Mouse (Mus musculus) liver, embryonic 12.5 days (tissue): ENCODE data around the gene Grasp. TPM values are rescaled to one million over a fixed set of nuclear protein-coding genes. Genes with fewer than 3 reads are reported as not detected.

ENCODE experiments used
- ATAC-seq: fragments of 200-750 bp; cut with Nextera tagmentation; 2 replicates; pipeline ENCODE4 v1.8.0; 2017; ENCODE audit warnings: moderate number of reproducible peaks, mild to moderate bottlenecking, moderate library complexity
- H3K27ac ChIP-seq: fragments of 300-500 bp; sonication (generic); 2 replicates; pipeline ENCODE4 v1.5.1; 2016; ENCODE audit warnings: mild to moderate bottlenecking
- H3K27me3 ChIP-seq: fragments of 300-500 bp; sonication (generic); replicated peaks from 2 replicates; pipeline ENCODE4 v1.6.1; 2016; ENCODE audit warnings: mild to moderate bottlenecking, moderate library complexity
- H3K36me3 ChIP-seq: fragments of 300-500 bp; sonication (generic); 2 replicates; pipeline ENCODE4 v1.6.1; 2016; ENCODE audit warnings: mild to moderate bottlenecking, moderate library complexity
- H3K4me1 ChIP-seq: fragments of 300-500 bp; sonication (generic); 2 replicates; pipeline ENCODE4 v1.6.1; 2016
- H3K4me2 ChIP-seq: fragments of 300-500 bp; sonication (generic); 2 replicates; pipeline ENCODE4 v1.6.1; 2016; ENCODE audit warnings: mild to moderate bottlenecking, moderate library complexity
- H3K4me3 ChIP-seq: fragments of 300-500 bp; sonication (generic); 2 replicates; pipeline ENCODE4 v1.5.1; 2016; ENCODE audit warnings: mild to moderate bottlenecking, moderate library complexity
- H3K9ac ChIP-seq: fragments of 300-500 bp; sonication (generic); 2 replicates; pipeline ENCODE4 v1.6.1; 2016; ENCODE audit warnings: mild to moderate bottlenecking, moderate library complexity
- H3K9me3 ChIP-seq: fragments of 300-500 bp; sonication (generic); replicated peaks from 2 replicates; pipeline ENCODE4 v1.6.1; 2016; ENCODE audit warnings: mild to moderate bottlenecking, moderate library complexity
- WGBS: fragments of 180-500 bp; shearing (Covaris S2); methylation state at CpG from one replicate; pipeline ENCODE4 v1.1.7; 2016; ENCODE audit not compliant: insufficient replicate concordance; 5-methylcytosine and 5-hydroxymethylcytosine counted together
- polyA plus RNA-seq: library from polyadenylated mRNA; unstranded; fragments of >200 nt; fragmentation: Nextera tagmentation; extraction: Ambion mirVana; gene quantifications from 2 replicates; pipeline ENCODE4 v1.2.1, GENCODE M21; 2016

Gene Grasp
- polyA plus RNA-seq, 1 experiment from 2014 or later: 0.81 TPM

- WGBS: 68% methylated on average over 7 of the region's 7 CpGs
- Histone ChIP-seq H3K27ac (no peak overlapping the region), H3K9ac (no peak overlapping the region), H3K4me1 (peaks cover 20% of the 10 kb centered on the region), H3K9me3 (no peaks in the 10 kb centered on the region), H3K4me3 (no peak overlapping the region), H3K36me3 (no peaks in the 10 kb centered on the region), H3K27me3 (peaks cover 59% of the 10 kb centered on the region), H3K4me2 (no peak overlapping the region)
- no peak for ATAC-seq
Observed at GRCm38 (mm10) chr15:101255842-101256462, 32.0 kb downstream of the Grasp start.

- peaks cover 27% of the 10 kb centered on the region for H3K4me1 ChIP-seq
- no peak for ATAC-seq
- no peaks in the 10 kb centered on the region for H3K9me3 ChIP-seq
- H3K4me3 ChIP-seq: no peak overlapping the region
- H3K36me3 ChIP-seq: no peaks in the 10 kb centered on the region
- no peak overlapping the region for H3K27ac ChIP-seq
- H3K4me2 ChIP-seq: no peak overlapping the region
- WGBS: 53% methylated on average over 14 of the region's 14 CpGs
- no peak overlapping the region for H3K9ac ChIP-seq
- peaks cover 57% of the 10 kb centered on the region for H3K27me3 ChIP-seq
Observed at GRCm38 (mm10) chr15:101256463-101257206, 32.6 kb downstream of the Grasp start.

- Histone ChIP-seq H3K9me3 (no peaks in the 10 kb centered on the region), H3K4me2 (no peak overlapping the region), H3K4me1 (peaks cover 40% of the 10 kb centered on the region), H3K27ac (no peak overlapping the region), H3K36me3 (no peaks in the 10 kb centered on the region), H3K27me3 (peaks cover 42% of the 10 kb centered on the region), H3K4me3 (no peak overlapping the region), H3K9ac (no peak overlapping the region)
- WGBS: 44% methylated on average over 11 of the region's 11 CpGs
- ATAC-seq: no peak
Observed at GRCm38 (mm10) chr15:101258420-101258819, 34.4 kb downstream of the Grasp start.

- peaks cover 29% of the 10 kb centered on the region for H3K4me1 ChIP-seq
- H3K27ac ChIP-seq: no peak overlapping the region
- H3K4me3 ChIP-seq: no peak overlapping the region
- ATAC-seq: no peak
- no peaks in the 10 kb centered on the region for H3K36me3 ChIP-seq
- peaks cover 34% of the 10 kb centered on the region for H3K27me3 ChIP-seq
- H3K9ac ChIP-seq: no peak overlapping the region
- no peaks in the 10 kb centered on the region for H3K9me3 ChIP-seq
- WGBS: 75% methylated on average over 3 of the region's 3 CpGs
- no peak overlapping the region for H3K4me2 ChIP-seq
Observed at GRCm38 (mm10) chr15:101259922-101260321, 35.9 kb downstream of the Grasp start.

GRCm38 (mm10) chr15:101260387-101260786 lies 36.4 kb downstream of the Grasp start:
- Histone ChIP-seq H3K4me1 (peaks cover 29% of the 10 kb centered on the region), H3K4me3 (no peak overlapping the region), H3K27me3 (peaks cover 35% of the 10 kb centered on the region), H3K9ac (no peak overlapping the region), H3K9me3 (no peaks in the 10 kb centered on the region), H3K27ac (no peak overlapping the region), H3K36me3 (no peaks in the 10 kb centered on the region), H3K4me2 (no peak overlapping the region)
- ATAC-seq: no peak
- WGBS: 60% methylated on average over 10 of the region's 10 CpGs

DNA sequence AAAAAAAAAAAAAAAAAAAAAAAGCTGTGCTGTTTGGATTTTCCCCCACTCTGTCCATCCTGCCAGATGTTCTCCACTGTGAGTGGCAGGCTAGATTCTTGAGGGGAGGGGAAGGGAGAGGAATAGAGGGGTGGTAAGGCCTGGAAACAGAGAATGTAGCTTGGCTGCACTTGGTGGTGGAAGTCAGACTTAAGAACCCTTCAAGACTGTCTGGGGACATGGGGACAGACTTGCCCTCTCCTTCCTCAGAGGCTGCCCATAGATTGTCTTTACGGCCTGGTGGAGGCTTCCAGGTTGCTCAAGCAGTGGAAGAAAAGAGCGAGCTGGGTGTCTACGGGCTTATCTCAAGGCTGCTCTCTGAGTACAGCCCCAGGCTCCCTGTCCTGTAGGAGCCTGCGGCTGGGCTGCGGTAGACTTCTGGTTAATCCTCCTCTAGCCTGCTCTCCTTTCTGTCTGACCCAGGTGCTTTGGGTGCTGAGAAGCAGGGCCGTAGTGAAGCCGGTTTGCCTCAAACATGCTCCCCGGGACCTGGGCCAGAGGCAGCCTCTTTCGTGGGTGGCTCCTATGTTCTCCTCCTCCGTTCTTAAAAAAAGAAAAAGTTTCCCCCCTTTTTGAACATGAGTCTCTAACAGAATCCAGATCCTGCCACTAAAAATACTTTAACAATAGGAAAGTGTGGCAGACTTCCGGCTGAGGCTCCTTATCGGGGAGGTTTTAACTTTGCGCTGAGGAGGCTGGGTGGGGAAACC lies 37.1 kb downstream of the Grasp start:
- Histone ChIP-seq H3K4me3 (no peak overlapping the region), H3K9ac (0 out of 2 replicates have a peak overlapping the region, but pooled peaks have one; percentile 28), H3K36me3 (no peaks in the 10 kb centered on the region), H3K9me3 (no peaks in the 10 kb centered on the region), H3K4me1 (peaks cover 35% of the 10 kb centered on the region), H3K27me3 (peaks cover 35% of the 10 kb centered on the region), H3K4me2 (peak overlapping the region; percentile 45), H3K27ac (peak overlapping the region; percentile 39)
- no peak for ATAC-seq
- WGBS: 25% methylated on average over 13 of the region's 13 CpGs

DNA sequence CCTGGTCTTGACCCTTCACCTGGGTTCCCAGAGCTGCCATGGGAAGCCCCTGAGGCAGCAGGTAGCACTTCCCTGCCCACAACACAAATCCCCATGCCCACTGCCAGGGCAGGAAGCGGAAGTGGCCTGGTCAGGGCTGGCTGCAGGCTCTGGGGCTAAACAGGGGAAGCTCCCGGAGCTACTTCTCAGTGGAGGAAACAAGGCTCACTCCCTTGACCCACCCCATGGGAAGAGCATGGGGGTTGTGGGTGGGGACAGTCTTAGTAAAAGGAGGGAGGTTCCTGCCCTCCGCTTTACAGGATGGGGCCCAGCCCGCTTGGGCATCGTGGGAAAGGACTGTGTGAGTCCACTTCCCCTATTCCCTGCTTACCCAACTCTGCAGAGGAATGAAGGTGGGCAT lies 38.5 kb downstream of the Grasp start:
- no peak overlapping the region for H3K4me2 ChIP-seq
- H3K9me3 ChIP-seq: no peaks in the 10 kb centered on the region
- H3K4me1 ChIP-seq: peaks cover 44% of the 10 kb centered on the region
- 25% methylated on average over 5 of the region's 5 CpGs for WGBS
- H3K27me3 ChIP-seq: peaks cover 44% of the 10 kb centered on the region
- no peaks in the 10 kb centered on the region for H3K36me3 ChIP-seq
- no peak for ATAC-seq
- H3K9ac ChIP-seq: no peak overlapping the region
- no peak overlapping the region for H3K4me3 ChIP-seq
- H3K27ac ChIP-seq: peak overlapping the region; percentile 15; the same call in 1 of the 2 replicates

GRCm38 (mm10) chr15:101266132-101266963 lies 42.4 kb downstream of the Grasp start:
- Histone ChIP-seq H3K27me3 (peaks cover 57% of the 10 kb centered on the region), H3K27ac (no peak overlapping the region), H3K4me3 (peak overlapping the region; percentile 52), H3K4me2 (peak overlapping the region; percentile 74), H3K9me3 (no peaks in the 10 kb centered on the region), H3K9ac (peak overlapping the region; percentile 48; the same call in 1 of the 2 replicates), H3K4me1 (peaks cover 34% of the 10 kb centered on the region), H3K36me3 (peaks cover 4% of the 10 kb centered on the region; the same call in 1 of the 2 replicates)
- under 1% methylated on average over 57 of the region's 57 CpGs for WGBS
- ATAC-seq: peak; percentile 69

DNA sequence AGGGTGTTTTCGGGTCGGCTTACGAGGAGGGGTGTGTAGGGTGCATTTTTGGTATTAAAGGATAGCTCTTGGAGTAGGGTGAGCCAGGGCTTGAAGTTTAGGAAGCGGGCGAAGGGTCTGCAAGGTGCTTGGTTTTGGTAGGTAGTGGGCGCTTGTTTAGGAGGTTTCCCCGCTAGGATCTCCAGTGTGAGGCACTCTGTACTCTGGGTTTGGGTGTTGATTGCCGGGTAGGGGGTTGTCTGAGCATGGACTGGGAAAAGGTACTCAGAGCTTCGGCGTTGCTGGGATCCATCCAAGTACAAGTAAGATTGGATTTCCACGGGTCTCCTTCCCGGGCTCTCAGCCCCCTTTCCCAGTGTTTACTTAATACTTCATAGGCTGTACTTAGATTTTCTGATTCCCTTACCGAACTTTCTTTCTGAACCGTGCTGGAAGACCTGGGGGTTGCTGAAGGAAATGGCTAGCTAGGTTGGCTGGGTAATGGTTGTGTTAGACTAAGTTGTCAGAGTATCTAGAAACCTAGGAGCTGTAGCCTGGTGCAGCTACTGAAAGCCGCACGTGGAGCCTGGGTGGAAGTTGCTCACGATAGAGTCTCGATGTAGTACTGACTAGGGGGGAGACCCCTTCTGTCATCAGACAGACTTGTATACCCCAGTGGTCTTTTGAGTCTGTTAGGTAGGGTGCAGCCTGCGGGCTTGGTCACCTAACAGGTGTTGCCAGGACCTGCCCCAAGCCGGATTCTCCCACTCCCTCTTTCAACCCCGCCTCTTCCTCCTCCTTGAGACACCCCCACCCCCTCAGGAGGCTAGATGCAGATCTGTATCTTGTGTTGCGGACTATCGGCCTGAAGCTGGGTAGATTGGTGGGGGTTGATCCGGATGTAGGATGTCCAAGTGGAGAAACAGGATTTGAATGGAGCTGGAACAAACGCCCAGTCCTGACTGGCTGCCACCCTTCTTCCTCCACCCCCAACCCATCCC lies 43.4 kb downstream of the Grasp start:
- Histone ChIP-seq H3K4me2 (peak overlapping the region; percentile 74), H3K27me3 (peaks cover 57% of the 10 kb centered on the region), H3K27ac (no peak overlapping the region), H3K4me3 (peak overlapping the region; percentile 52), H3K9ac (peak overlapping the region; percentile 48; the same call in 1 of the 2 replicates), H3K9me3 (no peaks in the 10 kb centered on the region), H3K36me3 (peaks cover 4% of the 10 kb centered on the region; the same call in 1 of the 2 replicates), H3K4me1 (peaks cover 24% of the 10 kb centered on the region)
- WGBS: 2% methylated on average over 25 of the region's 25 CpGs
- ATAC-seq: no peak

DNA sequence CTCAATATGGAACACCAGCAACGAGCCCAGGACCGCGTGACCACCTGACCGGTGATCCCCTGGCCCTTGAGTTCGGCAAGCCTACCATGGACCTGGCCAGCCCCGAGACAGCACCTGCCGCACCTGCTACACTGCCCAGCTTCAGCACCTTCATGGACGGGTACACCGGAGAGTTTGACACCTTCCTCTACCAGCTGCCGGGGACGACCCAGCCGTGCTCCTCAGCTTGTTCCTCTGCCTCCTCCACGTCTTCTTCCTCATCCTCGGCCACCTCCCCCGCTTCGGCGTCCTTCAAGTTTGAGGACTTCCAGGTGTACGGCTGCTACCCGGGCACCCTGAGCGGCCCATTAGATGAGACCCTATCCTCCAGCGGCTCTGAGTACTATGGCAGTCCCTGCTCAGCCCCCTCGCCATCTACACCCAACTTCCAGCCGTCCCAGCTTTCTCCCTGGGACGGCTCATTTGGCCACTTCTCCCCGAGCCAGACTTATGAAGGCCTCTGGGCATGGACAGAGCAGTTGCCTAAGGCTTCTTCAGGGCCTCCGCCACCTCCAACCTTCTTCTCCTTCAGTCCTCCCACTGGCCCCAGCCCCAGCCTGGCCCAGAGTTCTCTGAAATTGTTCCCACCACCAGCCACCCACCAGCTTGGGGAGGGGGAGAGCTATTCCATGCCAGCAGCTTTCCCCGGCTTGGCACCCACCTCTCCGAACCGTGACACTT lies 46.3 kb downstream of the Grasp start:
- Histone ChIP-seq H3K27ac (no peak overlapping the region), H3K36me3 (peaks cover 4% of the 10 kb centered on the region; the same call in 1 of the 2 replicates), H3K27me3 (peaks cover 44% of the 10 kb centered on the region), H3K4me2 (no peak overlapping the region), H3K9me3 (no peaks in the 10 kb centered on the region), H3K4me1 (peaks cover 17% of the 10 kb centered on the region), H3K9ac (no peak overlapping the region), H3K4me3 (no peak overlapping the region)
- ATAC-seq: no peak
- 78% methylated on average over 29 of the region's 29 CpGs for WGBS
